Mouse (Mus musculus) ovary, postnatal 36 days (tissue): ENCODE measurements around the gene Sf3a2.

ENCODE experiments used
- DNase-seq: peaks from one replicate; pipeline ENCODE4 v3.0.0; 2022; ENCODE audit warnings: low spot score, mixed read lengths

The Sf3a2 gene

DNA sequence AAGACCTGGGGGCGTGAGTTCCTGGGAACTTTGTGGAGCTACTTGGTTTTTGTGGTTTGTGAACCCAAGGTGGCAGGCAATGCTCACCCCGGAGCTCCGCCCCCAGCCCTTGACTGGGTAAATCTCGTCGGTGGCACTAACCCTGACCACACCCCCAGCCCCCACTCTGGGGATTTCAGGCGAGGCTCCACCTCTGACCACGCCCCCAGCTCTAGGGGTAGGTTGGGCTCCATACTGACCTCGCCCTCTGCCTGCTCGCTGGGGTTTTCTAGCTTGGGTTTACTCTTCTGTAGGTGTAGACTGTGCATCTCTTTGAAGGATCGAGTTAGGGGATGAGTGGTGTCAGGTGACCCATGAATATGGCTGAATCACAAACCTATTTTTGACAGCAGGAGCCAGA lies 50.6 kb downstream of the Sf3a2 start:
- peak; percentile 45 for DNase-seq
